Mouse (Mus musculus) ES-Bruce4 (cell line): ENCODE measurements around the gene Tmem185b.

Experiments used
- CTCF ChIP-seq: IDR thresholded peaks from one replicate; pipeline ENCODE4 v1.8.1; 2011; ENCODE audit warnings: low read depth, low read length
- EP300 ChIP-seq: IDR thresholded peaks from 2 replicates; pipeline ENCODE4 v1.6.1; 2011; ENCODE audit warnings: low read depth, low read length; ENCODE audit not compliant: insufficient read depth
- POLR2A ChIP-seq: IDR thresholded peaks from one replicate; pipeline ENCODE4 v1.8.1; 2011; ENCODE audit warnings: low read length; ENCODE audit not compliant: insufficient read depth

GRCm38 (mm10) chr1:119519286-119519685, 6.7 kb upstream of the Tmem185b start:
- no peak for TF ChIP-seq POLR2A
- no peak for TF ChIP-seq CTCF
- no peak for TF ChIP-seq EP300
